Mouse (Mus musculus): ENCODE results near the gene Atp5c1. TPM values are rescaled to one million over a fixed set of nuclear protein-coding genes. Genes with fewer than 3 reads are reported as not detected.
A peak's percentile ranks its signal among the peaks of the same experiment; 100 is the strongest.

Atp5c1 gene
- polyA plus RNA-seq, 1 experiment from 2014 or later, result 314 TPM

DNA sequence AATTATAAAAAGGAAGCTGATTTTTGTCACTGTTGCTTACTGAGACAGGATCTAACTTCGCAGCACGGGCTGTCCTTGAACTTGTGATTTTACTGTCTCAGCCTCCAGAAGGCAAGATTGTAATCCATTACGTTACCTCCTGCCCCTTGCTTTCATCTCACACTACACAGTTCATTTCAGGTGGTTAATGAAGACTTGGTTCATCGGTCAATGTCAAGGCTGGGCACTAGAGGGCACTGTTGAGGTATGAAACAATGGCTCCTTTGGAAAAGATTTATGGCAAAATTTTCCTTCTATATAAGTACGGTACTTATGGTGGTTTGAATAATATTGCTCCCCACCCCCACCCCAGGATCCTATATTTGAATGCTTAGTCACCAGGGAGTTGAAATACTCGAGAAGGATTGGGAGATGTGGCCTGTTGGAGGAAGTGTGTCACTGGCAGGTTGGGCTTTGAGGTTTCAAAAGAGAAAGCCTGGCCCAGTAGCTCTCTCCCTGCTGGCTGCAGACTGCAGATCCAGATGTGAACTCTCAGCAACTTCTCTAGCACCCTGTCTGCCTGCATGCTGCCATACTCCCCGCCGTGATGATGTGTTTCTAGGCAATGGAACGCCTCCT is 18.4 kb upstream of the Atp5c1 start:
- Histone ChIP-seq H3K36me3 (replicated peaks) (peaks cover 7% of the 10 kb centered on the region; the same call in 1 of the 2 replicates), H3K27ac (replicated peaks) (no peak overlapping the region)
- WGBS (ENCODE audit: insufficient replicate concordance), result 26% methylated on average over 9 of the region's 9 CpGs

DNA sequence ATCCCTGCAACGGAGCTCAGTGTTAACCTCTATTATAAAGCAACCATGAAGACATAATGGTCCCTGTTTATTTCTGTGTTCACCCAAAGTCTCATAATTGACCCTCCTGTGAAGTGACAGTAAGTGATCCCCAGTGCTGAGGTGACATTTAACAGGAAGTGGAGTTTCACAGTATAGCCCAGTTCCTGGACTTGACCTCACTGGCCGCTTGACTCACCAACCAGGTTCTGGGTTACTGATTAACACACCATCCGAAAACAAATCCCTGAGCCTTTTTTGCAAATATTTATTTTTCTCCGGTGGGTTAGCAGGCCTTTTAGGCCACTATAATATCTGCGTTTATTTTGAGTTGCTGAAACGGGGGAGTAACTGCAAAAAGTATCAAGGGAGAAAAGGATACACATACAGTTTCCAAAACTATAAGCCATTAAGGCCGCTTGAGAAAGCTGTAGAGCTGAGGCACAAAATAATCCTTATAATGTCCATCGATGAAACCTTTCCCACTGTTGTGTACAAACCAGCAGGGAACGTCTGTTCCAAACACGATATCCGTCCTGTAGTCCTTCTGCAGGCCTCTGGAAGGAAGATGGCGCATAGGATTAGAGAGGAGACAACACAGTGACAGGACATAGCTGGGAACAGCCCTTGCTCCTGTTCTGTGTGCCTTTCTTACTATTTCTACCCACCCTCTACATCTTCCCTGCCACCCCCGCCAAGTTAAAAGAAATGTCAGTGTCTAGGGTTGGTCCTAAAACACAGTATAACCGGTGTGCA is 14.2 kb upstream of the Atp5c1 start:
- no peaks in the 10 kb centered on the region for H3K27me3 ChIP-seq
- H3K9ac ChIP-seq, result no peak overlapping the region
- H3K4me1 ChIP-seq (replicated peaks), result 0 out of 2 replicates have a peak, but pooled peaks cover 3% of the 10 kb centered on the region
- peak; percentile 64 for ATAC-seq (ENCODE audit: insufficient read depth)
- no peaks in the 10 kb centered on the region for H3K9me3 ChIP-seq (replicated peaks)
- 76% methylated on average over 14 of the region's 14 CpGs for WGBS (ENCODE audit: insufficient replicate concordance)
- peaks cover 40% of the 10 kb centered on the region for H3K36me3 ChIP-seq (replicated peaks)
- H3K4me2 ChIP-seq, result no peak overlapping the region
- peak overlapping the region; percentile 41; the same call in 1 of the 2 replicates for H3K27ac ChIP-seq (replicated peaks)
- H3K4me3 ChIP-seq (replicated peaks), result no peak overlapping the region

More for the DNA sequence above, 18.4 kb upstream of the Atp5c1 start:
- Histone ChIP-seq H3K4me2 (no peak overlapping the region), H3K4me1 (replicated peaks) (peaks cover 22% of the 10 kb centered on the region; the same call in 1 of the 2 replicates), H3K9me3 (replicated peaks) (no peaks in the 10 kb centered on the region), H3K4me3 (replicated peaks) (no peak overlapping the region), H3K27me3 (no peaks in the 10 kb centered on the region), H3K9ac (no peak overlapping the region)
- ATAC-seq (ENCODE audit: insufficient read depth), result no peak

DNA sequence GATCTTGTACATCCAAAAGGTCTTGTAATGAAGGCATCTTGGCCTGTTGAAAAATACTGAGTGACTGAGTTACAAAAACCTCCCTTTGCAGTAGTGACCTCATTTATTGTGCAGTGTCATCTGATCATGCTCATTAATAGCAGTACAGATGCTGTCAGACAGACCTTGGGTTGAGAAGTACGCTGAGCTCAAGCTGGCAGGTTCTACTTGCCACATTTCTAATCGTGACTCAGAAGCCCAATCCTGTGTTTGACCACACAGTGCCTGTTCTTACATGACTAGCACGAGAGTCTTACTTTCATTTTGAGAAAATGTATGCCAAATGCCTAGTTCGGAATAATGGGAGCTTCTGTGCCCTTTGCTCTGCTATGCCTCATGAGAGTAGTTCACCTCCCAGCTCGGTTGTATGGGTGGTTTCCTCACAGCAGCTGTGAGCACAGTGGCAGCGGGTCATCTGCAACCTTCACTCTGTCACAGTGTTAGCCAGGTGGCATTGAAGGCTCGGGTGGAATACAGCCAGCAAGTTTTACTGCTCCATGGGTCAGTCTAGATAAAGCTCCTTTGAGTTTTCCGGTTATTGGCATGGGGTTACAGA is 7.0 kb upstream of the Atp5c1 start:
- H3K4me3 ChIP-seq (replicated peaks), result no peak overlapping the region
- no peaks in the 10 kb centered on the region for H3K9me3 ChIP-seq (replicated peaks)
- peaks cover 8% of the 10 kb centered on the region for H3K4me1 ChIP-seq (replicated peaks)
- 81% methylated on average over 8 of the region's 8 CpGs for WGBS (ENCODE audit: insufficient replicate concordance)
- no peak overlapping the region for H3K9ac ChIP-seq
- peaks cover 77% of the 10 kb centered on the region for H3K36me3 ChIP-seq (replicated peaks)
- no peak overlapping the region for H3K4me2 ChIP-seq
- H3K27ac ChIP-seq (replicated peaks), result no peak overlapping the region
- H3K27me3 ChIP-seq, result no peaks in the 10 kb centered on the region
- ATAC-seq (ENCODE audit: insufficient read depth), result no peak

DNA sequence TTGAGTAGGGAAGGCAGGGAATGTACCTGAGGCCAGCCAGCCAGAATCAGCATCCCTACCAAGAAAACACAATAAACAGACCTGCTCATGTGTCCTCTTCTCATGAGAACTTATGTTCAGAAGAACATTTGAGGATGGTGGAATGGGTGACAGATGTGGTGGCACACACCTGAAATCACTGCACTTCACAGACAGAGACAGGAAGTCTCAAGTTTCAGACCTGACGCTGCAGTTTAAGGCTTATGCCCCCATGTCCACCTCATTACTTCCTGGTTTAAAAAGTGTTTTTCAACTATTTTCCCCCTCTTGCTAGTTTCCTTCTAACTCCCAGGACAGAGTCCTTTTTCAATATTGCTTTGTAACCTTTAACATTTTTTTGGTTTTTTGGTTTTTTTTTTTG is 2.4 kb upstream of the Atp5c1 start:
- H3K4me2 ChIP-seq, result no peak overlapping the region
- no peak overlapping the region for H3K27ac ChIP-seq (replicated peaks)
- H3K9me3 ChIP-seq (replicated peaks), result no peaks in the 10 kb centered on the region
- 58% methylated on average over 1 of the region's 1 CpGs for WGBS (ENCODE audit: insufficient replicate concordance)
- H3K36me3 ChIP-seq (replicated peaks), result peaks cover 42% of the 10 kb centered on the region
- no peaks in the 10 kb centered on the region for H3K27me3 ChIP-seq
- no peak for ATAC-seq (ENCODE audit: insufficient read depth)
- H3K9ac ChIP-seq, result no peak overlapping the region
- peaks cover 32% of the 10 kb centered on the region for H3K4me1 ChIP-seq (replicated peaks)
- H3K4me3 ChIP-seq (replicated peaks), result no peak overlapping the region

DNA sequence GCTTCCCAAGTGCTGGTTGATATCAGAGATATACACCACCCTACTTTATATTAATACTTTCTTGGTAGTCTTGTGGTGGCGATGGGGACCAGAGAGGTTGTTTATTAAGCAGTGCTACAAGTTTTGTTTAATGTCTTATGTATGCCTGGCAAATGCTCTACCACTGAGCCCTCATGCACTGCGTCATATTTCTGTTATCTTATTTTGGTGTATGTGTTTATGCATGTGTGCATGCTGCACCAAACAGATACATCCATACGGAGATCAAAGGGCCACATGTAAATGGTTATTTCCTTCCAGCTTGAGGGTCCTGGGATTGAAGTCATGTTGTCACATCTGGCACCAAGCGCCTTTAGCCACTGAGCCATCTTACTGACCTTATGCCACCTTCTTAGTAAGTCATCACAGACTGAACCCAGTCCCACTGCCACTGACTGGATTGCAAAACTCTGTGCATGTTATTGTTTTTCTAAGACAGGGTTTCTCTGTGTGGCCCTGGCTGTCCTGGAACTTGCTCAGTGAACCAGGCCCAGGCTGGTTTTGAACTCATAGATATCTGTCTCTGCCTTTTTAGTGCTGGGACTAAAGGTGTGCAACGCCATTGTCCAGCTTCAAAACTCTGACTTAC is 1.3 kb upstream of the Atp5c1 start:
- WGBS (ENCODE audit: insufficient replicate concordance), result 59% methylated on average over 5 of the region's 5 CpGs
- peak overlapping the region; percentile 81 for H3K4me3 ChIP-seq (replicated peaks)

DNA sequence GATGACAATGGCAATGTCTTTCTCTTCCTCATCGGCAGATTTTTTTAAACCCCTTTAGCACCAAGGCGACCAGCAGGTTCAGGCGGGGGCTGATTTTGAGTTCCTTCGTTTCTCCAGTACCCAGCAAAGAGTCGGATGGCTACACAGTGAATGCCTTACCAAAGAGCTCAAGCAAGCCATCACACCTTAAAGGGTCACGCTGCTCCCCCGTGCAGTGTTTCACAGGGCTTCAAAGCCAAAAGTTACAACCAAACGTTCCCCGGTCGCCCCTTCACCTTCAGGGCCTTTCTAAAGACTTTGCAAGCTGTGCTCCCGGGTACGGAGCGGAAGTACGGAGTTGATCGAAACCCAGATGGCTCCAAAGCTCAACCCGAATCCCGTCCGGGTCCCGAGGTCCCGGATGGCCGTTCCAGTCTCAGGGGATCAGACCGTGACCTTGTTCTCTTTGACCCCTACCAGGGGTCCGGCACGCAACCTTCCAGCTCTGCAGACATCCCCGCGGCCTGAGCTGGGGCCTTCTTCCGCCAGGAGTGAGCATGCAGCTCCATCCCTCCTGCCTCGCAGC is 483 bp downstream of the Atp5c1 start:
- Histone ChIP-seq H3K4me2 (peak overlapping the region; percentile 74), H3K27ac (replicated peaks) (peak overlapping the region; percentile 81), H3K4me3 (replicated peaks) (peak overlapping the region; percentile 81), H3K4me1 (replicated peaks) (peaks cover 47% of the 10 kb centered on the region), H3K27me3 (no peaks in the 10 kb centered on the region), H3K9ac (peak overlapping the region; percentile 90), H3K36me3 (replicated peaks) (peaks cover 28% of the 10 kb centered on the region; the same call in 1 of the 2 replicates), H3K9me3 (replicated peaks) (no peaks in the 10 kb centered on the region)
- ATAC-seq (ENCODE audit: insufficient read depth), result peak; percentile 35
- WGBS (ENCODE audit: insufficient replicate concordance), result 0% methylated on average over 28 of the region's 28 CpGs

More for the DNA sequence above, 1.3 kb upstream of the Atp5c1 start:
- ATAC-seq (ENCODE audit: insufficient read depth), result no peak
- Histone ChIP-seq H3K27ac (replicated peaks) (peak overlapping the region; percentile 79), H3K27me3 (no peaks in the 10 kb centered on the region), H3K9ac (peak overlapping the region; percentile 90), H3K9me3 (replicated peaks) (no peaks in the 10 kb centered on the region), H3K4me1 (replicated peaks) (peaks cover 38% of the 10 kb centered on the region), H3K4me2 (peak overlapping the region; percentile 74), H3K36me3 (replicated peaks) (peaks cover 32% of the 10 kb centered on the region)

DNA sequence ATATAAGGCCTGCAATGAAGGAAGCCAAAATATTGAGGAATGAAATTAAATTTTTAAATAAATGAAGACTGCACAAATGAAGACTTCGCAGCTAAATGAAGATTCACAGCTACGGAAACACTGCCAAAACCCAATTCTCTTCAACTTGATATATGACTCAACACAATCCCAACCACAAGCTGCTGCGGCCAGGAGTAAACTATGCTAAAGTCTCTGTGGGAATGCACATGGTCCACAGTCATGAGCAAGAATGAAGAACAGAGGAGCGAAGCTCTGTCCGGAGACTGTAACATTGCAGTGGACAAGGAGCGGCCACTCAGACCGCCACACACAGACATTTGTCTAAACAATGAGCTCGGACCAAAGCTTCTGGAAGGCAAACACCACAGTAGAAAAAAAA is 3.6 kb downstream of the Atp5c1 start:
- Histone ChIP-seq H3K27me3 (no peaks in the 10 kb centered on the region), H3K4me1 (replicated peaks) (peaks cover 62% of the 10 kb centered on the region), H3K9ac (no peak overlapping the region), H3K27ac (replicated peaks) (no peak overlapping the region), H3K4me2 (no peak overlapping the region), H3K9me3 (replicated peaks) (no peaks in the 10 kb centered on the region), H3K36me3 (replicated peaks) (peaks cover 24% of the 10 kb centered on the region), H3K4me3 (replicated peaks) (no peak overlapping the region)
- WGBS (ENCODE audit: insufficient replicate concordance), result 76% methylated on average over 8 of the region's 8 CpGs
- ATAC-seq (ENCODE audit: insufficient read depth), result no peak

DNA sequence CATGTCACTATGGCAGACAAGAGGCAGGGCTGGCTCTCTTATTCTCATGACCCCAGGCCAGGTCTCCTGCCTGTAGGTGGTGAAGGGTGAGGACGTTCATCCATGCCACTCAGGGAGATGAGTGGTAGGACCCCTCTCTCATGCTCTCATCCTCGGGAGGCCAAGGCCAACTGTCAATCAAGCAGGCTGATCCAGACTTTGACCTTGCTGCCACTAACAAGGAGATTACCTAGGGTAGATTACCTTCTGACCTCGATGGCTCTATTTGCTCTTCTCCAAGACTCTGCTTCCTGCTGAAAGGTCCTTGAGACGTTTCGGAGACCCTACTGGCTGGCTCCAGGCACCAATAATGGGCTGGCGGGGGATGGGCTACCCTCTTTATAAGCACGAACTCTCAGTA is 5.8 kb downstream of the Atp5c1 start:
- Histone ChIP-seq H3K9me3 (replicated peaks) (no peaks in the 10 kb centered on the region), H3K4me3 (replicated peaks) (no peak overlapping the region), H3K9ac (no peak overlapping the region), H3K4me1 (replicated peaks) (peaks cover 57% of the 10 kb centered on the region), H3K27me3 (no peaks in the 10 kb centered on the region), H3K36me3 (replicated peaks) (peaks cover 38% of the 10 kb centered on the region), H3K27ac (replicated peaks) (no peak overlapping the region), H3K4me2 (no peak overlapping the region)
- no peak for ATAC-seq (ENCODE audit: insufficient read depth)
- WGBS (ENCODE audit: insufficient replicate concordance), result 59% methylated on average over 7 of the region's 7 CpGs

DNA sequence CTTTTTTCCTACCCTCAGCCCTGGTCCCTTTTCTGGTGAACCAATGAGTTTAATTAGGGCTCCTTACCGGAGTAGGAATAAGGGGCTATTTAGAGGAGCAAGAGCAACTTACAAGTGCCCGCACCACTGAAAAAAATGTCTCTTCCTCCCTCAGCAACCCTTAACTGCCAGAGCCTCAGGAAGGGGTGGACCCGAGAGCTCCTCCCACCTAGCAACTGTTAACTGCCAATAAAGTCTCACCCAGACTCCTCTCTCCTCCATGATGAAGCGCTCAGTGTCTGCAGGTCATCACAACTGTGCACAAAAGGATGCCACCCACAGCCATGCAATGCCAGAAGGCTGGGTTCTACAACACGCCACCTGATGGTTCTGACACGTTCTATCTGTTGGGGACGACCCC is 8.6 kb downstream of the Atp5c1 start:
- 51% methylated on average over 7 of the region's 7 CpGs for WGBS (ENCODE audit: insufficient replicate concordance)
- Histone ChIP-seq H3K4me3 (replicated peaks) (no peak overlapping the region), H3K4me1 (replicated peaks) (peaks cover 38% of the 10 kb centered on the region), H3K36me3 (replicated peaks) (peaks cover 52% of the 10 kb centered on the region), H3K27ac (replicated peaks) (no peak overlapping the region), H3K9ac (no peak overlapping the region), H3K27me3 (no peaks in the 10 kb centered on the region), H3K4me2 (no peak overlapping the region), H3K9me3 (replicated peaks) (no peaks in the 10 kb centered on the region)
- ATAC-seq (ENCODE audit: insufficient read depth), result no peak

DNA sequence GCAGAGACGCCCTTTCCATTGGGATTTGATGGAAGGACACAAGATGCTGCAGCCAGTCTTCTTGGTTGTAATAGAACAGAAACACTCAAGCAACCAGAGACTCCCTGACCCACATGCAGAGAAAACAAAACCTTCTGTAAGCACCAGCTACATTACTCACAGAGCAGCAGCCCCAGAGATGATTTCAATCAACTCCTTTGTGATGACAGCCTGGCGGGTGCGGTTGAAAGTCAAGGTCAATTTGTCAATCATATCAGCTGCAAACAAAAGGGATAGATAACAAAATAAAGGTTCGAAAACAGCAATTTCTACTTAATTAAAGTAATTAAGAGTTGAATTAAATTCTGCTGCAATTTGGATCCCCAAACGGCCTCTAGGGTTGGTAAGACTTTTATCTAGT is 21.5 kb downstream of the Atp5c1 start:
- Histone ChIP-seq H3K9ac (no peak overlapping the region), H3K4me3 (replicated peaks) (no peak overlapping the region), H3K27me3 (no peaks in the 10 kb centered on the region), H3K36me3 (replicated peaks) (peaks cover 88% of the 10 kb centered on the region), H3K4me2 (no peak overlapping the region), H3K9me3 (replicated peaks) (no peaks in the 10 kb centered on the region), H3K4me1 (replicated peaks) (no peaks in the 10 kb centered on the region), H3K27ac (replicated peaks) (no peak overlapping the region)
- WGBS (ENCODE audit: insufficient replicate concordance), result 65% methylated on average over 5 of the region's 5 CpGs
- ATAC-seq (ENCODE audit: insufficient read depth), result no peak

DNA sequence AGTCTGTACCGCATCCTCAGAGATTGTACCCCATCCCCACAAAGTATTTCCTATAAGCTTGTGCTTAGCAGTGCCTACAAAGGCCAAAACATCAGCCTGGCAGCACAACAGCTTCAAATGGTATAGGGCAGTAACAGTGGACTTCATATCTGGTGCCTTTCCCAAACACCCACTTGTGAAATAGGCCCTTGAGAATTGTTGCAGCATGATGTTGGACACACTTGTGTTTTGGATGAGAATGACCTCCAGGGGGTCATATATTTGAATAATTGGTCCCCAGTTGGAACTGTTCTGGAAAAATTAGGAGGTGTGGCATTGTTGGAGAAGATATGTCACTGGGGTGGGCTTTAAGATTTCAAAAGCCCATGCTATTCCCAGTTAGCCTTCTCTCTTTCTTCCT is 28.3 kb downstream of the Atp5c1 start:
- no peak overlapping the region for H3K4me2 ChIP-seq
- H3K27me3 ChIP-seq, result no peaks in the 10 kb centered on the region
- 79% methylated on average over 1 of the region's 1 CpGs for WGBS (ENCODE audit: insufficient replicate concordance)
- H3K36me3 ChIP-seq (replicated peaks), result peaks cover 33% of the 10 kb centered on the region
- H3K4me1 ChIP-seq (replicated peaks), result peaks cover 18% of the 10 kb centered on the region
- no peak overlapping the region for H3K9ac ChIP-seq
- H3K4me3 ChIP-seq (replicated peaks), result no peak overlapping the region
- H3K27ac ChIP-seq (replicated peaks), result no peak overlapping the region
- no peaks in the 10 kb centered on the region for H3K9me3 ChIP-seq (replicated peaks)
- no peak for ATAC-seq (ENCODE audit: insufficient read depth)

Measured in liver, embryonic 15.5 days (tissue).